In genomic region chrX:140979546-140979945, GRCm38 (mm10) we compare ENCODE assay signal across 8 mouse cellular contexts. TPM values are rescaled to one million over a fixed set of nuclear protein-coding genes. Genes with fewer than 3 reads are reported as not detected.
DNase-seq lines count a peak whose midpoint lies in the region; ATAC-seq lines count a peak whose summit lies in the region.

No protein-coding gene starts in this region.

- ATAC-seq in granulocyte monocyte progenitor cell, adult 5-6 weeks (replicated peaks; ENCODE audit: poor library complexity, severe bottlenecking): peak; percentile 52; the same call in 1 of the 2 replicates

- DNase-seq in embryo, embryonic 11 days: peak; percentile 20
- DNase-seq in embryo, embryonic 9.5 days (ENCODE audit: extremely low spot score): no peak
- DNase-seq in 3T3-L1 (ENCODE audit: low read depth, low spot score): peak; percentile 71
- peak; percentile 18 to 26 for DNase-seq in left cerebral cortex, postnatal 36 days (ENCODE audit: low spot score in 2 of 2)
- DNase-seq in spleen, adult 18-20 months: no peak
- DNase-seq in urinary bladder, postnatal 36 days (ENCODE audit: low spot score in 2 of 2): no peak
- no peak for DNase-seq in cerebellum, postnatal 36 days

- intact Hi-C loops in left cerebral cortex, postnatal 36 days (cut with DNase I): no loop called here

RNA-seq across cellular contexts. Expression of gene Atg4a, which starts 22.8 kb away (rescaled TPM):
- 18.8 and 22.5 TPM in 2 replicates for total RNA-seq in granulocyte monocyte progenitor cell, adult 5-6 weeks (2014; fragmentation: Nextera tagmentation)
- 24.8 and 25.8 TPM in 2 replicates for total RNA-seq in granulocyte monocyte progenitor cell, adult 5-6 weeks (2017)
- 10 to 100 TPM in 1 of 2 experiments, 1 to 10 TPM in 1; 5.8 to 12.9 TPM for total RNA-seq in left cerebral cortex, postnatal 36 days (2021)

RNA-seq across cellular contexts. Expression of gene Psmd10, which starts 23.0 kb away (rescaled TPM):
- total RNA-seq in granulocyte monocyte progenitor cell, adult 5-6 weeks (2014; fragmentation: Nextera tagmentation): 18.0 and 26.0 TPM in 2 replicates
- 34.5 and 54.0 TPM in 2 replicates for total RNA-seq in granulocyte monocyte progenitor cell, adult 5-6 weeks (2017)
- 10 to 100 TPM; 15.1 to 21.1 TPM for total RNA-seq in left cerebral cortex, postnatal 36 days (2021)

Comparison
In these comparisons a context has a peak if more than half of its experiments do, and no peak if none do; other contexts are left out.
1. DNase-seq: peak in embryo, embryonic 11 days (single experiment), 3T3-L1 (single experiment) and left cerebral cortex, postnatal 36 days (2 of 2); none in embryo, embryonic 9.5 days (single experiment), spleen, adult 18-20 months (0 of 2), urinary bladder, postnatal 36 days (0 of 2) and cerebellum, postnatal 36 days (0 of 2).